Mouse (Mus musculus) cerebellum, adult 9-10 months (tissue): ENCODE results near the gene Ly6g6f.
"Not testable (repeated sequence)": the region's sequence is repeated elsewhere in the genome, so short reads cannot be mapped to it uniquely, and the experiment has no call there.

ENCODE experiments used
- DNase-seq: peaks from one replicate; pipeline ENCODE4 v3.0.0; 2022

Gene Ly6g6f

DNA sequence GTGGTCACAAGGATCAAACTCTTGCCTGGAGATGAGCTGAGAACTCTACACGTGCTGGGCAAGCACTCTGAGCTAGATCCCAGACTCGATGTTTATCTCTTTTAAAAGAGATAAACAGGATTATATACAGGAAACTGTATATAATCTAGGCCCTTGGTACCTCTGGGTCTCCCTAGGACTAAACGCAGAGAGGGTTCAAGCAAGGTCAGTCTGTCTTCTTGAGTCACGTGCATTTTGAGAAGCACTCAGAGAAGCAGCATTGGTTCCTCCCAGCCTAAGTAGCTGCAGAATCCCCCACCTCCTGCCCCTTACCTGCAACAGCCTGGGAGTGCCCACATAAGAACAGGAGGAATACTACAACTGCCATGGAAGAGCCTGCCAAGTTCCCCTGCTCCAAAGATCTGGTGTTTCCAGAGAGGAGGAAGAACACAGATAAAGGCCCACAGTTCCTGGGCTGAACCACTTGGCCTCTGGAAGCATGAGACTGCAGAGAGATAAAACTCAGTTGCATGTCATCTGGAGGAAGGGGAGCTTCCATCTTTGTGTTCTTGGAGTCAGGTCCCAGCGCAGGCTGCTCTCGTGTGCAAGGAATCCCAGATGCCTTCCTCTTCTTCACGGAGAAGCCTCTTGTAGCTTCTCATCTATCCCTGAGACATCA, at the start of gene Ly6g6f:
Ly6g6f (minus strand) TSS at position 403 of the 658 bp plus-strand sequence.
- no peak for DNase-seq

DNA sequence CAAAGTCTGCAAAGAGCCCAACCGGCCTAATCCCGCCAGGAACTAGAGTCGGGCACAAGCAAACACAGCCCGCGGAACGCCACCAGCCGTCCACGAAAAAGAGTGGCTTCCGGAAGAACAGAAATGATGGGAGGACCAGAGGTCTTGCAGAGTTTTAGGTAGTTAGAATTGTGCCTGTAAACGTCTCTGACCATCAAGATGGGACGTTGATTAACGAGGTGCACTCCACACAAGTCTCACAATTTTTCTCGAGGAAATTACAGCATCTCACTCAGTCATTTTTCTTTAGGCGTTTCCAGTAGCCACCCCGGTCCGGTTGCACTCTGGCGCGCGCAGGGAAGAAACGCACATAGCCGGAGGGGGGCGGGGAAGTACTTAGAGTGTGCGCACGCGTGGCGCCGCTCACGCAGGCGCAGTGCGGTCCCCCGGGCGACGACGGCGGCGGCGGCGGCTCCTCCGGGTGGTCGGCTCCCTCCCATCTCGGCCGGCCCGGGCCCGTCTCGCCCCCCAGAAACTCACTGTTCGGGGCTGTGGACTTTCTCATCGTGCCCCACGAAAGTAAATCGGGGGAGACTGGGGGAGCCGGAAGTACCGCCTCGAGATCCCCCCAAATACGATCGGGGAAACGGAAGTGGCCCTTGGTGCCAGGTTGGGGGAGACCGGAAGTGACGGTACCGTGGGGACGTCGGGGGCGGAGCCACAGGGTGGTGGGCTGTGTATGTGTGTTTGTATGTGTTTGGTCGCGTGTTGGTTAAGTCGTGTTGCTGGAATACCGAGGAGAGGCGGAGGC, 49.6 kb upstream of the Ly6g6f start, which contains the start of gene Bag6:
Bag6 (plus strand) TSS at position 378 of the 790 bp plus-strand sequence.
- DNase-seq, result peak; percentile 96

GRCm38 (mm10) chr17:35133517-35133916, 48.1 kb upstream of the Ly6g6f start:
- peak; percentile 59 for DNase-seq

- no peak for DNase-seq
Measured at GRCm38 (mm10) chr17:35132174-35132560, 46.8 kb upstream of the Ly6g6f start.

GRCm38 (mm10) chr17:35131500-35132173, 46.2 kb upstream of the Ly6g6f start, which contains the start of gene Apom:
Gene Apom, minus strand, starts transcription at chr17:35132050.
- no peak for DNase-seq

GRCm38 (mm10) chr17:35131038-35131437, 45.6 kb upstream of the Ly6g6f start:
- DNase-seq, result no peak

DNA sequence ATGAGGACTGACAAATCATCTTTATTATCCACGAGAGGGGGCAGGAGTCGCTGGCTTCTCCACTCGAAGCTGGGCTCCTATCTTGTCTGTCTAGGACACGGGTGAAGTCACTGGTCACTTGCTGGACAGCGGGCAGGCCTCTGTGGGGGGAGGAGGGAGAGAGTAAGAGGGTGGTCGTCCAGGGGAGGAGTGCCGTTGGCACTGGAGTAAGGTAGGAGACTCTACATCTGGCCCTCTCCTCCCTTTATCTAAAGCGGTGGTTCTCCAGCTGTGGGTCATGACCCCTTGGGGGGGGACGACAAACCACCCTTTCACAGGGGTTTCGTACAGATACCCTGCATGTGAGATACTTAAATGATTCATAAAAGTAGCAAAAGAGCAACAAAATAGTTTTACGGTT, 43.6 kb upstream of the Ly6g6f start:
- DNase-seq, result no peak

DNA sequence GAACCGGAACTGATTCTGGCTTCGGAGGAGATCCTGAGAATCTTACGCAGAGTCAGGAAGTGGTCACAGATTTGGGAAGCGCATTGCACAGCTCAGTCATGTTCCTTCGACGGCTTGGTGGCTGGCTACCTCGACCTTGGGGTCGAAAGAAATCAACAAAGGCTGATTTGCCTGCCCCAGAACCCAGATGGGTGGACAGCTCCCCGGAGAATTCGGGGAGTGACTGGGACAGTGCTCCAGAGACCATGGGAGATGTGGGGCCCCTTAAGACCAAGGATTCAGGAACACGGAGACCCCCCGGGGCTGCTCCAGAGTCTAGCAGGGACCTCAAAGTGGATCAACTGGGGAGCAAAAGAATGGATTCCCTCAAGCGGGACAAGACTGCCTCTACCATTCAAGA, 41.6 kb upstream of the Ly6g6f start:
- no peak for DNase-seq

DNA sequence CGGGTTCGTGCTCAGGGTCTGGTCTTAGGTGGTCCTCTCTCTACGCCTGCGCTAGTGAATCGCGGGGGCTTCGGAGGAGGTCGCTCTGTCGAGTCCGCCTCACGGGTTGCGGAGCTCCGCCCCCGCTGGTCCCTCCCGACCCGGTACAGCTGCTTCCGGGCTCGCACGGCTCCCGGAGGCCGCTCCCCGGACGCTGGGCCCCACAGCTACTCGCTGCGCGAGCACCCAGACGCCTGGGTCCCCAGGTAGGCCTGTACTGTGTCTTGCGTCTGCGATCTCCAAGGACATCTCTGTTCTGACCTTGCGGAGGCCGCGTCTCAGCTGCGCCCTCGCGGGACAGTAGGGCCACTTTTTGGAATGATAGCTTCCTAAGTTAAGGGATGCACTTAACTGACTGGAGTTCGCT, 40.8 kb upstream of the Ly6g6f start, which contains the start of gene D17H6S53E:
D17H6S53E (plus strand) TSS at position 168 of the 406 bp plus-strand sequence.
- DNase-seq, result no peak

DNA sequence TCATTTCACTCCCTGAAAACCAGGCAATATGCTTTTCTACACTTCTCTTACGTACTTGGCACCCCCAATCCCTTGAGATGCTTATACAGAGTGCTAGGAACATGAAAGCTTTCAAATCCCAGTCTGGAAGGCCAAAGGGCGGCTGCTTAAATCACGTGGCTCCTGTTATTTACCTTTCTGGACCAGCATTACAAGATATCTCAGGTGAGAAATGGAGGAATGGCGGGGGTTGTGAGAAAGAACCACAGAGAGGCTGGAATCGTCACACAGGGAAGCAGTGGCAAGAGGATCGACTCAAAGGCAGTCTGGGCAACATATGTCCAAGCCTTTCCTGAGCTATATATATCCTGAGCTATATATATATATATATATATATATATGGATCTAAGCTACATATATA, 40.2 kb upstream of the Ly6g6f start:
- no peak for DNase-seq

GRCm38 (mm10) chr17:35125081-35125480, 39.7 kb upstream of the Ly6g6f start:
- no peak for DNase-seq

DNA sequence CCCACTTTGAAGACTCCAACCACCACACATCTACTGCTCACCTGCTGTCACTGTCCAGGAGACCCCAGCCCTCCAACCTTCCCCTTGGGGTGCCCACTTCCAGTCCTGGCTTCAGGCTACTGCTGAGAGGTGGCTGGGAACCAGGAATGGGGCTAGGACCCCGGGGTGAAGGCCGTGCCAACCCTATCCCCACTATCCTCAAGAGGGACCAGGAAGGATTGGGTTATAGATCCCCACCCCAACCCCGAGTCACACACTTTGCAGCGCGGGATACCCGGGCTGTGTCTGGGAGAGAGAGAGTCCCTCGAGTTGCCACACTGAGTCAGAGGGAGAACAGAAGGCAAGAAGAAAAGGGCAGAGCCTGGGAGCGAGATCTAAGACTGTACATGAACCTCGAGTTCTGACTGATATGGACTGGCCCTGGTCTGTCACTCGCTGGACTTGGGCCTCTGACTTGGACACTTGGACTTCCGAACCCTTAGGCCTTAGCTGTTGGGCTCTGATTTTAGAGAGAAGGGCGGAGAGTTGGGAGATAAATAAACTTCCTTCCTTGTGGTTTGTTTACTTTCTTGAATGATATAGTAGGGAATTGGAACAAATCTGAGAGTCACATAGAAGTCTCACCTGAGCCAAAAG, 39.0 kb upstream of the Ly6g6f start:
- DNase-seq, result not testable (repeated sequence)

DNA sequence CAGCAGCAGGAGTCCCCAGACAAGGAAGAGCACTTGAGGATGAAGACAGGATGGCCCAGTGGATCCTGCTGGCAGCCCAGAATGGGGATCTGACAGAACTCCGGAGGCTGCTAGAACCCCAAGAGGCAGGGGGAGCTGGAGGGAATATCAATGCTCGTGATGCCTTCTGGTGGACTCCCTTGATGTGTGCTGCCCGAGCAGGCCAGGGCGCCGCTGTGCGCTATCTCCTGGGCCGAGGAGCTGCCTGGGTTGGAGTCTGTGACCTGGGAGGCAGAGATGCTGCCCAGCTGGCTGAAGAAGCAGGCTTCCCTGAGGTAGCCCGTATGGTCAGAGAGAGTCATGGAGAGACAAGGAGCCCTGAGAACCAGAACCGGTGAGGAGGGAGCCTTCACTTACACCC, 37.9 kb upstream of the Ly6g6f start:
- not testable (repeated sequence) for DNase-seq

DNA sequence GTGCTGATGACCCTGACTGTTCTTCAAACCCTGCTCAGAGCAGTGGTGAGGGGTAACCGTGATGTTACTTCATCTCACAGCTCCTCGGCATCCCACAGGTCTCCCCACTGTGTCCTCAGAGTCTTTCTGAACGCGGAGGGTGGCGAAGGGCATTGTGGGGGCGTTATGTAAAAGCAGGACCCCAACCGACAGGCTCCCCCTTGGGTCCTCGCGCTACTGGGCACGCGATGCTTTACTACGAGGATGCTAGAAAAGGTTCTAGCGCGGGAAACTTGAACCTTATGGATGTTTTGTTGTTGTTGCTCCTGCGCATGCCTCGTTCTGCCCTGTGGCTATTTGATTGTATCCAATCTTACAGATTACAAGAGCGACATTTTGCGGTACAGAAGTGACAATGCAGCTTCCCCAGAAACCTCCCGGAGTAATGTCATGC, 36.5 kb upstream of the Ly6g6f start, which contains the start of gene Csnk2b:
Csnk2b (minus strand) TSS at position 183 of the 433 bp plus-strand sequence.
- peak; percentile 90 for DNase-seq

GRCm38 (mm10) chr17:35121143-35121799, 35.9 kb upstream of the Ly6g6f start, which contains the start of gene Gpank1:
Gene Gpank1, plus strand, starts transcription at chr17:35121455.
- DNase-seq, result peak; percentile 99

- peak; percentile 74 for DNase-seq
Measured at GRCm38 (mm10) chr17:35120745-35121142, 35.3 kb upstream of the Ly6g6f start.

- DNase-seq, result no peak
Measured at GRCm38 (mm10) chr17:35115046-35116019, 29.9 kb upstream of the Ly6g6f start, which contains the start of gene Ly6g5b. Gene Ly6g5b, minus strand, starts transcription at chr17:35115428.

GRCm38 (mm10) chr17:35111774-35112173, 26.4 kb upstream of the Ly6g6f start:
- no peak for DNase-seq

DNA sequence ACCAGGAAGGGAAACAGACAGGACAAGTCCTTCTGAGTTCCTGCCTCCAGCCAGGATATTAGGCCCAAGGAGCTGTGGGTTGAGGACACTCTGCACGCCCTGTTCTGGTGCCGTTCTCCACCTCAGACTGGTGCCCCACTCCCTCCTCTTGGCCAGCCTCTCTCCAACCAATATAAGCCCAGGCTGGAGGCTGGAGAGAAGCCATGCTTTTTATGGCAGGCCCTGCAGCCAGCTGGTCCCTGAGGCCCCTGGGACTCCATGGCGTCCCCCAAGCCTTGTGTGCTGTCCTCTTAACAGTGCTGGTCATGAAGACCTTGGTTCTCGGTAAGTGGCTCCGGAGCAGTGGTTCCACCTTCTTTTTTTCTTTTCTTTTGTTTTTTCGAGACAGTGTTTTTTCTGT, 22.7 kb upstream of the Ly6g6f start, which contains the start of gene Ly6g5c:
Ly6g5c (plus strand) TSS at position 183 of the 400 bp plus-strand sequence.
- peak; percentile 76 for DNase-seq

DNA sequence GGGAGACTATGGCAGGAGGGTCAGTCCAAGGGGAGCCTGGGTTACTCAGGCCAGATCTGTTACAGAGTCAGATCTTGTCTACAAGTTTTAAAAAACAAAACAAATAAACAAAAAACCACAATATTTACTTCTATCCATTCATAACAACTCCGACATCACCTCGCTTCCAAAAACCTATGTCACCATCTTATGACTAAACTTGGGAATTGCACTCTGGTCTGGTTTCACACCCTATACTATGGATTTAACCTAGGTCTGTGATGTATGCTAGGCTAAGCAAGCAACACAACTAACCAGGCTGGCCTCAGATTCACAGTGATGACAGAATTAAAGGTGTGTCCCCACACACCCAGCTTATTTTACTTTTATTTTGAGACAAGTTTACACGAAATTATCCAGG, 21.1 kb upstream of the Ly6g6f start:
- DNase-seq, result no peak
